Mouse (Mus musculus): Measurements from ENCODE around the gene Gm8909.
"Not testable (repeated sequence)": the region's sequence is repeated elsewhere in the genome, so short reads cannot be mapped to it uniquely, and the experiment has no call there.

The Gm8909 gene

DNA sequence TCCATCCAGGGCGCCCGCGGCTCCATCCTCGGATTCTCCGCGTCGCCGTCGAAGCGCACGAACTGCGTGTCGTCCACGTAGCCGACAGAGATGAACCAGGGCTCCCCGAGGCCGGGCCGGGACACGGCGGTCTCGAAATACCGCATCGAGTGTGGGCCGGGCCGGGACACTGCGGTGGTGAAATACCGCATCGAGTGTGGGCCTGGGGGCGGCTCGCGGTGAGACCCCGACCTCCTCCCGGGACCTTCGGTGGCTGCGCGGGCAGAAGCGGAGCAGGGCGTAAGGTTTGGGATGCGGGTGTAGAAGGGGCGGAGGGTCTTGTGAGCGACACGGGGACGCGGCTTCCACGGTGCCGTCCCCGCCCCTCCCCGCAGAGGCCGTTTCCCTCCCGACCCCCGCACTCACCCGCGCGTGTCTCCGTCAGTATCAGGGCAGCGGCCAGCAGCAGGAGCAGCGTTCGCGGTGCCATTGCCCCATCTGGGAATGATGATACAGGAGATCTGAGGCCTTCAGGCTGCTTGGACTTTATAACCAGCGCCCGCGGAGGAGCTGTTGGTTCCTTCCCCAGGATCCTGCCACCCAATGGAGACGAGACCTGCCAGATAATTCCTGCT lies at the start of gene Gm8909:
Gene Gm8909 (minus strand): TSS at position 499 of the 614 bp plus-strand sequence.
- DNase-seq (ENCODE audit: low read depth, low spot score): no peak
- no peaks in the 10 kb centered on the region for H3K36me3 ChIP-seq (ENCODE audit: control insufficient read depth, insufficient read depth, low read length, poor library complexity, severe bottlenecking)

DNA sequence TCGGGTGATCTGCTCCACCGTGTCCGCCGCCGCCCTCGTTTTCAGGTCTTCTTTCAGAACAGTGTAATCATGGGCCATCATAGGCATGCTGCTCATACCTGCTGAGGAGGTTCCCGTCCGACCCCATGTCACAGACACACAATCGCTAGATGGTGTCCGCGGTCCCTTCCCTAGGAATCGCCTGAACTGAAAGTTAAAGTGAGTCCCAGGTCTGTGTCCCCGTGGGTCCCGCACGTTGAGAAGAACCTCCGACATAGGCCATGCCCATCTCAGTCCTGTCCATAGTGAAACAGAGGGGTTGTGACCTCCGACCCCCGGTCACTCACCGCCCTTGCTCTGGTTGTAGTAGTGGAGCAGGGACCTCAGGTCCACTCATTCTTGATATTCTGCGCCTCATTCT lies 47.2 kb upstream of the Gm8909 start:
- DNase-seq (ENCODE audit: low read depth, low spot score): no peak
- H3K27me3 ChIP-seq (ENCODE audit: control insufficient read depth, insufficient read depth, low read length, poor library complexity, severe bottlenecking): no peaks in the 10 kb centered on the region

More for the DNA sequence above, at the start of gene Gm8909:
- H3K27me3 ChIP-seq (ENCODE audit: control insufficient read depth, insufficient read depth, low read length, poor library complexity, severe bottlenecking): peaks cover 3% of the 10 kb centered on the region; the same call in 1 of the 2 replicates

DNA sequence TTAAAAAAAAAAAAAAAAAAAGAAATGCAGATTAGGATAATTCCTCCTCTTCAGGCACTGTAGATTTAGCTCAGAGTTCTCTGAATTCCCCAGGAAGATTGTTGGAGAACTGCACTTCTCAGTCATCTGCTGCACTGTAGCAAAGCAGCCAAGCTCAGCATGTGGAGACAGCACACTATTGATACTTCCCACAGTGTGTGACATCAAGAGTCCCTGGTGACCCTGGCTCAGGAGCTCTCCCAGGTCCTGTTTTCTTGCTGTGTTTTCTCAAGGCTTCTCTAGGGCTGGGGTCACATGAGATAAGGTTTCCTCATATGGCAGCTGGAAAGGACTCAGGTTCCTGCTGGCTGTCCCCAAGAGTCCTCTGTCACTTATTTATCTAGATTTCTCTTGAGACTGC lies 38.5 kb upstream of the Gm8909 start:
- DNase-seq (ENCODE audit: low read depth, low spot score): no peak
- peaks cover 3% of the 10 kb centered on the region; the same call in 1 of the 2 replicates for H3K27me3 ChIP-seq (ENCODE audit: control insufficient read depth, insufficient read depth, low read length, poor library complexity, severe bottlenecking)
- no peaks in the 10 kb centered on the region for H3K36me3 ChIP-seq (ENCODE audit: control insufficient read depth, insufficient read depth, low read length, poor library complexity, severe bottlenecking)

More for the DNA sequence above, 47.2 kb upstream of the Gm8909 start:
- no peaks in the 10 kb centered on the region for H3K36me3 ChIP-seq (ENCODE audit: control insufficient read depth, insufficient read depth, low read length, poor library complexity, severe bottlenecking)

DNA sequence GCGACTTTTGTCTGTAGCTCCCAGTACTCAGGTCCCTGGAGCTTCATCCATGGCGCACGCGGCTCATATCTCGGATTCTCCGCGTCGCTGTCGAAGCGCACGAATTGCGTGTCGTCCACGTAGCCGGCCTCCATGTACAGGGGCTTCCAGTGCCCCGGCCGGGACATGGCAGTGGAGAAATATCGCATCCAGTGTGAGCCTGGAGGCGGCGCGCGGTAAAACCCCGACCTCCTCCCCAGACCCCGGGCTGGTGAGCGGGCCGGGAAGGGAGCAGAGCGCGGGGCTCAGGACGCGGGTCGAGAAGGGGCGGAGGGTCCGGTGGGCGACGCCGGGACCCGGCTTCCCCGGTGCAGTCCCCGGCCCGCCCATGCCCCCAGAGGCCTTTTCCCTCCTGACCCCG lies 37.5 kb upstream of the Gm8909 start:
- Histone ChIP-seq H3K36me3 (ENCODE audit: control insufficient read depth, insufficient read depth, low read length, poor library complexity, severe bottlenecking) (no peaks in the 10 kb centered on the region), H3K27me3 (ENCODE audit: control insufficient read depth, insufficient read depth, low read length, poor library complexity, severe bottlenecking) (peaks cover 3% of the 10 kb centered on the region; the same call in 1 of the 2 replicates)
- DNase-seq (ENCODE audit: low read depth, low spot score): peak; percentile 22

DNA sequence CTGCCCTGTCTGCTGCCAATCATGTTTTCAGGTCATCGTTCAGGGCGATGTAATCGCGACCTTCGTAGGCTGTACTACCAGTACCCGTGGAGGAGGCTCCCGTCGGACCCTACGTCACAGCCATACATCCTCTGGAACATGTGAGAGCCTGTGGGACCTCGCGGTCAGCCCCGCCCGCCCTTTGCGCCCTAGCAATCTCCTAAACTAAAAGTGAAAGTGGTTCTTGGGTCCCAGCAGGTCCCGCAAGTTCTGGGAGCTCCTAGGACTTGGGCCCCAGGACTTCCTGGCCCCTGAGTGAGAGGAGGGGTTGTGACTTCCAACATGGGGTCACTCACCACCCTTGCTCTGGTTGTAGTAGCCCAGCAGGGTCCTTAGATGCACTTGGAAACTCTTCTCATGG lies 37.1 kb upstream of the Gm8909 start:
- Histone ChIP-seq H3K27me3 (ENCODE audit: control insufficient read depth, insufficient read depth, low read length, poor library complexity, severe bottlenecking) (peaks cover 3% of the 10 kb centered on the region; the same call in 1 of the 2 replicates), H3K36me3 (ENCODE audit: control insufficient read depth, insufficient read depth, low read length, poor library complexity, severe bottlenecking) (no peaks in the 10 kb centered on the region)
- DNase-seq (ENCODE audit: low read depth, low spot score): peak; percentile 81

DNA sequence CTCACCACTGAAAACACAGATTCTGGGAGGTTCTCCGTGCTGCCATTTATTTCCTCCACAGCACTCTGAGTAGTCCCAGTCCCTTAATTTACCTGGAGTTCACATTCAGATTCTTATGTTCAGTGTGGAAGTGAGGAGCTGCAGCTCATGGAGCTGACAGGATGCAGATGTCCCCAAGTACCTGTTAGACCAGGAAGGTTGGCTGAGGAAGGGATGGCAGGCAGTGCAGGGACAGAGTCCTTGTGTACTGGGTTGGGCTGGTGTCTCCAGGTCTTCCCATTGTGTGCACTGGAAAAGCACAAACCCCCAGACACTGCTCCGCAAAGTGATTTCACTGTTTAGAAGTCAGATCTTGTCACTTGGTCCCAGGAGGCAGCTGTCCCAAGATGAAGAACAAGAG lies 33.5 kb upstream of the Gm8909 start:
- Histone ChIP-seq H3K27me3 (ENCODE audit: control insufficient read depth, insufficient read depth, low read length, poor library complexity, severe bottlenecking) (peaks cover 3% of the 10 kb centered on the region; the same call in 1 of the 2 replicates), H3K36me3 (ENCODE audit: control insufficient read depth, insufficient read depth, low read length, poor library complexity, severe bottlenecking) (no peaks in the 10 kb centered on the region)
- no peak for DNase-seq (ENCODE audit: low read depth, low spot score)

DNA sequence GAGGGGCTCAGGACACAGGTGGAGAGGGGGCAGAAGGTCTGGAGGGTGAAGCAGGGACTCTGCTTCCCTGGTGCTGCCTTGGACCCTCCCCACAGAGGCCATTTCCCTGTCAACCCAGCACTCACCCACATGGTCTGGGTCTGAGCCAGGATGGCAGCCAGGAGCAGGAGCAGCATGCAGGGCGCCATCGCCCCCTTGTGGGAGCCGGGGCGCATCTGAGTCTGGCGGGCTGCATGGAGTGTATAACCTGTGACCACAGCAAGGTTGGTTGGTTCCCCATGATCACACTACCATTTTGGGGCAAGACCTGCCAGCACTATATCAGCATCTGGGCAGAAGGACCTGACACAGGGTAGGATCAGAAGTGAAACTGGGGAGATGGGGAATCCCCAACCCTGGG lies 30.0 kb upstream of the Gm8909 start:
- DNase-seq (ENCODE audit: low read depth, low spot score): peak; percentile 66
- H3K36me3 ChIP-seq (ENCODE audit: control insufficient read depth, insufficient read depth, low read length, poor library complexity, severe bottlenecking): no peaks in the 10 kb centered on the region
- H3K27me3 ChIP-seq (ENCODE audit: control insufficient read depth, insufficient read depth, low read length, poor library complexity, severe bottlenecking): no peaks in the 10 kb centered on the region

DNA sequence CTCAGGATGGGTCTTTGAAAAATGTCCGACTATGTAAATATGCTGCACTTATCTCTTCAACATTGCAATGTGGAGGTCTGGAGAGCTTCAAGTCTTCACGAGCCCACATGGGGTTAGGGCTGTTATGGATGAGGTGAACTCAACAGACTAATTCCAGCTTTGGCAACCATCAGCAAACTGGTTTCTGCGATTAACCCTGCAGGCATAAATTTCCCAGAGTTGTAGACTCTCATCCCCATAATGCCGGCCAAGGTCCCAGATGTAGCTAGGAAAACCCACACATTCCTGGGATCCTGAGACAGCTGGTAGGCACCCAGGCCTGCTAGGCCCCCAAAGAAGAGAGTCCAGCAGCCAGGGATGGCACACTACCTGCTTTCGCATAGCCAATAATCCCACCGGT lies 26.1 kb upstream of the Gm8909 start:
- H3K36me3 ChIP-seq (ENCODE audit: control insufficient read depth, insufficient read depth, low read length, poor library complexity, severe bottlenecking): no peaks in the 10 kb centered on the region
- no peak for DNase-seq (ENCODE audit: low read depth, low spot score)
- no peaks in the 10 kb centered on the region for H3K27me3 ChIP-seq (ENCODE audit: control insufficient read depth, insufficient read depth, low read length, poor library complexity, severe bottlenecking)

DNA sequence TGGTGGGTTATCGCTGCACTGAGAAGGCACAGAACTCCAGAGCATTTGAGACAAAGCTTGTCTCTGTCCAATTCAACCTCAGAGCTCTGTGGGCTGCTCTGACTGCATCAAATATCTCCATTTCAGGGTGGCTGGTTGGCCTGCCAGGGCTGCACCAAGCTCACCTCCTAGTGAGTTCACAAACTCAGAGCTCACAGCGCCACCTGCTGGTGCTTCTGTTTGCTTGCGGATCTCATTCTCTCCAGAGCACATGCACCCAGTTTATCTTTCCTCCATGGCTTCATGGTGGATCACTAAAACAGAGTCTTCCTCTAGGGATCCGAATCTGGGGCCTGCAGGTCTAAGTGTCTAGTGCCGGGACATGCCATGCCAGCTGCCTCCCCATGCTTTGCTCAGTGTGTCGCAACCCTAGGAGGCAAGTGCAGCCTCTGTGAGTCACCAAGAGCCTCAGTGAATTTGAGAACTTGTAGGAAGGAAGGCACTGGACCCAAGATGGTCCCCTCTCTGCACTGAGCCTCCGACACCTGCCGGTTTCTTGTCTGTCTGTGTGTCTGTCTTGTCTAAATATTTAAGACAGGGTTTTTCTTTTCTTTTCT lies 25.3 kb upstream of the Gm8909 start:
- no peaks in the 10 kb centered on the region for H3K27me3 ChIP-seq (ENCODE audit: control insufficient read depth, insufficient read depth, low read length, poor library complexity, severe bottlenecking)
- peak; percentile 91 for DNase-seq (ENCODE audit: low read depth, low spot score)

DNA sequence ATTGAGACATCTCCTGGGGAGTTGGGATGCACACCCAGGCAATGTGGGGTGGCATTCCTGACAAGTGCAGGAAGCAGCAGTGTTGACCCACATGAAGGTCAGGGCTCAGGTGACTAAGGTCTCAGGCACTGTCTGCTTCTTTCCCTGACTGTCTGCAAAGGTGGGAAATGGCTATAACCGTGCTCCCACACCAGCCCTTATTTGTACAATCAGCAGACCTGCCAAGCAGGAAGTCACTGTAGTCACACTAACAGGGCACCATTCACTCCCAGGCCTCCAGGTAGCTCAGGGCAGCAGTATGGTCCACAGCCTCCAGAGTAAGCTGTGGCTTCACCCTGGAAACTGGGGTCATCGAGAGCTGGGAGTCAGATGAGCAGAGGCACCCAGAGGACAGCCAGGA lies 24.0 kb upstream of the Gm8909 start:
- no peak for DNase-seq (ENCODE audit: low read depth, low spot score)
- Histone ChIP-seq H3K27me3 (ENCODE audit: control insufficient read depth, insufficient read depth, low read length, poor library complexity, severe bottlenecking) (no peaks in the 10 kb centered on the region), H3K36me3 (ENCODE audit: control insufficient read depth, insufficient read depth, low read length, poor library complexity, severe bottlenecking) (no peaks in the 10 kb centered on the region)

More for the DNA sequence above, 25.3 kb upstream of the Gm8909 start:
- no peaks in the 10 kb centered on the region for H3K36me3 ChIP-seq (ENCODE audit: control insufficient read depth, insufficient read depth, low read length, poor library complexity, severe bottlenecking)

DNA sequence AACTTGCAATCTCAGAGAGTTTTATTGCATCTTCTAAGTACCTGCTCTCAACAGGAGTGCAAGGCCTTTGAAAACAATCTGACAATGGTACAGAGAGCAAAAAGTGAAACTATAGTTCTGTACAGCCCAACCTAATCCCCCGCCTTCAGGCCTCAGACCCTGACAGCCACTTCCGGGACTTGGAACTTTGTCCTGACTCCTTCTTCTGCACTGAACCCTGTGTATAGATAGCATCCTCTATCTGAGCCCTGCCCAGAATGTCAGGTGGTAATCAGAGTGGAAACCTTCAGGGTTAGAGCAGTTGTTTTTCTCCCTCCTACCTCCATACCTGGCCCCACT lies 21.8 kb upstream of the Gm8909 start, which contains the start of gene H2-T3:
Gene H2-T3 (minus strand): TSS at position 119 of the 339 bp plus-strand sequence.
- no peak for DNase-seq (ENCODE audit: low read depth, low spot score)
- Histone ChIP-seq H3K36me3 (ENCODE audit: control insufficient read depth, insufficient read depth, low read length, poor library complexity, severe bottlenecking) (no peaks in the 10 kb centered on the region), H3K27me3 (ENCODE audit: control insufficient read depth, insufficient read depth, low read length, poor library complexity, severe bottlenecking) (no peaks in the 10 kb centered on the region)

DNA sequence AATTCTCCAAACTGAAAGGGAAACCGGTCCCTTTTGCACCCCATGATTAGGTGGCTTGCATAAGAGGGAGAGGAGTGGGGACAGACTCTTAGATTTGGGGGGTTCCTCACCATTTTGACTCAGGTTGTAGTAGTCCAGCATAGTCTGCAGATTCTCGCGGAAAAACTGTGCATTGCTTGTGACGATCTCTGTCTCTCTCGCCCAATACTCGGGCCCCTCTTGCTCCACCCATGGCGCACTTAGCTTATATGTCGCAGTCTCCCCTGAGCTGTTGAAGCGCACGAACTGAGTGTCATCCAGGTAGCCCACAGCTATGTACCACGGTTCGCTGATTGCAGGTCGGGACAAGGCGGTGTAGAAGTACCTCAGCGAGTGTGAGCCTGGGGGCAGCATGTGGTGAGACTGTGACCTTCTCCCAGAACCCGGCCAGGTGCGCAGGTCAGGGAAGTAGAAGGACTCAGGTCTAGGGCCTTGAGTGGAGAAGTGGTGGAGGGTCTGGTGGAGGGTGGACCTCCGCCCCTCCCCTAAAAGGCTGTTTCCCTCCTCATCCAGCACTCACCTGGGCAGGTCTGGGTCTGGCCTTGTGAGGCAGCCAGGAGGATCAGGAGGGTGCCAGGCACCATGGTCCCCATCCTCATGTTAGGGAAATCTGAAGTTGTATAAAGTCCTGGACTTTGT lies 21.3 kb upstream of the Gm8909 start:
- H3K27me3 ChIP-seq (ENCODE audit: control insufficient read depth, insufficient read depth, low read length, poor library complexity, severe bottlenecking): no peaks in the 10 kb centered on the region
- no peak for DNase-seq (ENCODE audit: low read depth, low spot score)
- H3K36me3 ChIP-seq (ENCODE audit: control insufficient read depth, insufficient read depth, low read length, poor library complexity, severe bottlenecking): no peaks in the 10 kb centered on the region

DNA sequence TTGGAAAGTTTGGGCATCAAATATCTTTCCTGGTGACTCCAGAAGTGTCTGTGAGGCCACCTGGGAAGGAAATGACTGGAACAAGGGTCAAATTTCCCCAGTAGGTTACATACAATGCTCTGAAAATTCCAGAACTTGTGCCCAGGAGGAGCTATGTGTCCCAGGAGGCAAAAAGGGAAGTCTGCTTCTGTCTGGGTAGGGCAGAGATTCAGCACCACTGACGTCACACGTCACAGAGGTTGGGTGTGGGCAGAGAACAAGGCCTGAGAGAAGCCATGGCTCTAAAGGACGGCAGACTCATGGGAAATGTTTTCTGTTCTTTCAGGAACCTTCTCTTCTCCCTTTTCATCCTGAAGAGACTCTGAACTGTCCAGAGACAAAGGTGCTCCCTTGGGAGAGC lies 19.2 kb upstream of the Gm8909 start:
- peak; percentile 29 for DNase-seq (ENCODE audit: low read depth, low spot score)
- H3K36me3 ChIP-seq (ENCODE audit: control insufficient read depth, insufficient read depth, low read length, poor library complexity, severe bottlenecking): no peaks in the 10 kb centered on the region
- H3K27me3 ChIP-seq (ENCODE audit: control insufficient read depth, insufficient read depth, low read length, poor library complexity, severe bottlenecking): no peaks in the 10 kb centered on the region

DNA sequence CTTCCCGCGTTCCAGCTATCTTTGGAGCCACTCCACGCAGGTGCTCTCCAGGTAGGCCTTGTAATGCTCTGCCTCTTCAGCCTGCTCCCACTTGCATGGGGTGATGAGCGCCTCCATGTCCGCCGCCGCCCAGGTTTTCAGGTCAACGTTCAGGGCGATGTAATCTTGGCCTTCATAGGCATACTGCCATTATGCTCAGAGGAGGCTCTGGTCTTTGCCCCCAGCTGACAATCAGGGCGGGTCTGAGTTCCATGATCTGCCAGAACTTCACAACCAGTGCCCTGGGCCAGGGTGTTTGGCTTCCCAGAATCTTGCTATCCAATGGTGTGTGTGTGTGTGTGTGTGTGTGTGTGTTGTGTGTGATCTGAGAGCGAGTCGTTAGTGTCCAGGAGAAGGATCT lies 13.9 kb upstream of the Gm8909 start:
- DNase-seq (ENCODE audit: low read depth, low spot score): no peak
- Histone ChIP-seq H3K36me3 (ENCODE audit: control insufficient read depth, insufficient read depth, low read length, poor library complexity, severe bottlenecking) (no peaks in the 10 kb centered on the region), H3K27me3 (ENCODE audit: control insufficient read depth, insufficient read depth, low read length, poor library complexity, severe bottlenecking) (no peaks in the 10 kb centered on the region)

DNA sequence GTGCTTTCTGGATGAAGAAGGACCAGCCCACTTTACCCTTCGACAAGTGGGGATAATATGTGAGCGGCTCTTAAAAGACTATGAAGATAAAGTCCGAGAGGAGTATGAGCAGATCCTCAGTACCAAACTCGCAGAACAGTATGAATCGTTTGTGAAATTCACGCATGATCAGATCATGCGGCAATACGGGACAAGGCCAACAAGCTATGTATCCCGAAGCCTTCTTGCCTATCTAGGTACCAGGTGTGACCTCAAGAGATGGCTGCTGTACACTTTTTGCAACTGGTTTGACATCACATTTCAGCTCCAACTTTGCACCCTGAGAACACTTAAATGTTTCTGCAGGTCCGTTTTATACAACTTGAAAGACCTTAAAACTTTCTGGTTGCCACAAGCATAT lies 11.1 kb upstream of the Gm8909 start:
- H3K27me3 ChIP-seq (ENCODE audit: control insufficient read depth, insufficient read depth, low read length, poor library complexity, severe bottlenecking); DNase-seq (ENCODE audit: low read depth, low spot score); H3K36me3 ChIP-seq (ENCODE audit: control insufficient read depth, insufficient read depth, low read length, poor library complexity, severe bottlenecking): not testable (repeated sequence)

Data from splenic B cell, adult 2 months (primary cell).